Mouse (Mus musculus) forebrain, embryonic 13.5 days (tissue): Measurements from ENCODE around the gene Cdh22. TPM values are rescaled to one million over a fixed set of nuclear protein-coding genes. Genes with fewer than 3 reads are reported as not detected.

Source experiments
- ATAC-seq: fragments of 200-750 bp; cut with Nextera tagmentation; 2 replicates; pipeline ENCODE4 v1.8.0; 2017
- H3K27ac ChIP-seq: fragments of 300-500 bp; sonication (generic); 2 replicates; pipeline ENCODE4 v1.5.1; 2015; ENCODE audit warnings: inconsistent platforms, mild to moderate bottlenecking, moderate library complexity
- H3K27me3 ChIP-seq: fragments of 300-500 bp; sonication (generic); 2 replicates; pipeline ENCODE4 v1.6.1; 2015; ENCODE audit warnings: mild to moderate bottlenecking, inconsistent platforms
- H3K36me3 ChIP-seq: fragments of 300-500 bp; sonication (generic); 2 replicates; pipeline ENCODE4 v1.6.1; 2015; ENCODE audit warnings: mild to moderate bottlenecking, inconsistent platforms; ENCODE audit not compliant: poor library complexity, severe bottlenecking
- H3K4me1 ChIP-seq: fragments of 300-500 bp; sonication (generic); 2 replicates; pipeline ENCODE4 v1.6.1; 2015; ENCODE audit warnings: inconsistent platforms
- H3K4me2 ChIP-seq: fragments of 300-500 bp; sonication (generic); 2 replicates; pipeline ENCODE4 v1.6.1; 2015; ENCODE audit warnings: inconsistent platforms, mild to moderate bottlenecking, moderate library complexity
- H3K4me3 ChIP-seq: fragments of 300-500 bp; sonication (generic); 2 replicates; pipeline ENCODE4 v1.5.1; 2015; ENCODE audit warnings: mild to moderate bottlenecking, inconsistent platforms
- H3K9ac ChIP-seq: fragments of 300-500 bp; sonication (generic); 2 replicates; pipeline ENCODE4 v1.6.1; 2015; ENCODE audit warnings: mild to moderate bottlenecking, inconsistent platforms
- H3K9me3 ChIP-seq: fragments of 300-500 bp; sonication (generic); replicated peaks from 2 replicates; pipeline ENCODE4 v1.6.1; 2016; ENCODE audit warnings: inconsistent platforms
- WGBS: fragments of 180-500 bp; shearing (Covaris S2); methylation state at CpG from one replicate; pipeline ENCODE4 v1.1.7; 2015; 5-methylcytosine and 5-hydroxymethylcytosine counted together
- polyA plus RNA-seq: library from polyadenylated mRNA; unstranded; fragments of >200 nt; fragmentation: Nextera tagmentation; extraction: Ambion mirVana; gene quantifications from 2 replicates; pipeline ENCODE4 v1.2.1, GENCODE M21; 2015

The Cdh22 gene
- polyA plus RNA-seq, 1 experiment from 2014 or later, result 5.0 TPM

DNA sequence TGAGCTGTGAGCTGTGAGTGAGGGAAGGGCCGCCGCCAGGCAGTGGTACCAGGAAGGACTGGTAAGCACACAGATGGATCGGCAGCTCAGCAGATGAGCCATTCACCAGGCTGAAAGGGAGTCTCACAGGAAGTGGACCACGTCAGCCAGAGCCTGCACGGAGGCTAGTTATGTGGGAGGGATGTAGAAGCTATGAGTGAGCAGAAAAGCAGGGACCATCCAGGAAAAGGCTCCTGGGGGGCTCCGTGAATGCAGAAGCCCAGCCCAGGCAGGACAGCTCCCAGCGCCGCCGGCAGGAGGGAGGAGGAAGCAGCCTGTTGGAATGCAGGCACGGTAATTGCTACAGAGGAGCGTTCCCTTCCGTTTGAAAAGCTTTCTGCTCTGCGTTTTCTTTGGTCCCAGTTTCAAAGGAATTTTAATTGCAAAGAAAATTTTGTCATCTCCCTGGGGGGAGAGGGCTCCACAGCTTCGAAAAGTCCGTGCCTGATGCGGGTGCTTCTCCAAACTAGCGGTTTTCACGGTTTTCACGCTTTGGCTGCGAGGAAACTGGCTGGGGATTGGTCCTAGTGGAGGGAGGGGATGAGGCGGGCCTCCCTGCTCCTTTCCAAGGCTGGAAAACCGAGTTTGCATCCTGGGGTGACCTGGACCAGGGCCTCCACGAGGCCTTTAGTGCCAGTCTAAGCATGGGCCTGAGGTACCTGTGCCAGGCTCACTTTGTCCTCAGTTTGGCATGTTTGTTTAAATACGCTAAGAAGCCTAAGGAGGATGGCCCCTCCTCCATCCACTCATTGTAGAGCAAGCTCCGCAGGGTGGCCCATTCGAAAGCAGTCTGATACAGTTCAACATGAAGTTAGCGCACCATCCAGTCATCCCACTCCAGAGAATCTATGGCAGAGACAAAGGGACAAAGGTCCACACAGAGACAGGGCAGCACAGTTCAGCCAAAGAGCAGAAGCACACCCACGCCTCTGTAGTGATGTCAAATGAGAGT is 32.6 kb downstream of the Cdh22 start:
- Histone ChIP-seq H3K27me3 (peaks cover 14% of the 10 kb centered on the region), H3K4me3 (peak overlapping the region; percentile 31), H3K9me3 (no peaks in the 10 kb centered on the region), H3K36me3 (no peaks in the 10 kb centered on the region), H3K27ac (peak overlapping the region; percentile 48), H3K4me1 (peaks cover 42% of the 10 kb centered on the region), H3K4me2 (peak overlapping the region; percentile 64), H3K9ac (peak overlapping the region; percentile 61)
- ATAC-seq, result peak; percentile 72
- WGBS, result 4% methylated on average over 28 of the region's 28 CpGs

DNA sequence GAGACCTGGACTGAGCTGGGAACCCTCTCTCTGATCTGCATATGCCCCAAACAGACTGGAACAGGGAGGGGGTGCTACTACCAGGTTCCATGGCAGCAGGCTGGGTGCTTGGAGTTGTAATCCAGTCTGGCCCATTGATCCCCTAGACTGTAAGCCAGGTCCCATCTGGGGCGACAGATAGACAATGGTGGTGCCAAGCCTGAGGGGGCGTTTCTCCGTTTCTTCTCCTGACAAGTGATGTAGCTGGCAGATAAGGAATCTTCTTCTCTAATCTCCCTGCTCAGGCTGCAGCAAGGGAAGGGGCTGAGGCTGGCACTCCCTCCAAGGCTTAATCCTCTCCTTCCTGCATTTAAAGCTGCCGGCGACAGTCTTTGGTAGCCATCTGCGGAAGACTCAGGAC is 37.1 kb downstream of the Cdh22 start:
- Histone ChIP-seq H3K4me3 (no peak overlapping the region), H3K36me3 (no peaks in the 10 kb centered on the region), H3K4me1 (peaks cover 41% of the 10 kb centered on the region), H3K4me2 (no peak overlapping the region), H3K9ac (no peak overlapping the region), H3K27me3 (peaks cover 17% of the 10 kb centered on the region), H3K9me3 (no peaks in the 10 kb centered on the region), H3K27ac (no peak overlapping the region)
- WGBS, result 48% methylated on average over 6 of the region's 6 CpGs
- no peak for ATAC-seq

DNA sequence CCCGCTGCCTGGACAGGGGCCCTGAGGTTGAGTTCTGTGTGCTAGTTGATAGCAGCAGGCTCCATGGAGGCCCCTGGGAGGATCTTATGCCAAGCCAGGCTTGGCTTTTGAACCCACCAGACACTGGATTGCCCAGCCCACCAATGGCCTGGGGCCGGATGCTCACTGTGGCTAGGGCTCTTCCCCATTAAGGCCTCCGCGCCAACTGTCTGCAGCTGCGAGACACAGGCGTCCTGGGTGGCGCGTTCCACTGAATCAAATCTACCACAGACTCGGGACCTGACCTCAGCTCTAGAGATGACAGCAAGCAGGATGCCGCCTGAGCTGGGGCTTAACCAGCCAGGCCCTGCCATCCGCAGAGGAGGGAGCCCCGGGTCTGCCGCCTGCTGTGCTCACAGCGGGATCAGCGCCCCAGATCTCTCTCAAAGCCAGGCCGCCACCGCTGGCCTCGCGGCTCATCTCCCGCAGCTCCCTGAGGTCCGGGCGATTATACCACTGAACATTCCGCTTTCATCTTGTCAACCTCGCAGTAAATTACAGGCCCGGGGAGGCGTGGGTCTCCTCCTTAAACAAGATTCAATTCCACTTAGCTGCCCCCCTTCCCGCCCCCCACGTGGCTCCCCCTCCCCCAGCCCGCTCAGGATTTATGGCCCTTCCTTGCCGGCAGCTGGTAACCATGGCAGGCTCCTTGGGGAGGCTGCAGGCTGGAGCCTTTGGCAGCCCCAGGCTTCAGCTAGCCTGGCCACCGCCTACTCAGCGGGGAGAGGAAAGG is 39.1 kb downstream of the Cdh22 start:
- Histone ChIP-seq H3K9ac (peak overlapping the region; percentile 23; the same call in 1 of the 2 replicates), H3K27me3 (peaks cover 15% of the 10 kb centered on the region)
- peak; percentile 54; the same call in 1 of the 2 replicates for ATAC-seq

DNA sequence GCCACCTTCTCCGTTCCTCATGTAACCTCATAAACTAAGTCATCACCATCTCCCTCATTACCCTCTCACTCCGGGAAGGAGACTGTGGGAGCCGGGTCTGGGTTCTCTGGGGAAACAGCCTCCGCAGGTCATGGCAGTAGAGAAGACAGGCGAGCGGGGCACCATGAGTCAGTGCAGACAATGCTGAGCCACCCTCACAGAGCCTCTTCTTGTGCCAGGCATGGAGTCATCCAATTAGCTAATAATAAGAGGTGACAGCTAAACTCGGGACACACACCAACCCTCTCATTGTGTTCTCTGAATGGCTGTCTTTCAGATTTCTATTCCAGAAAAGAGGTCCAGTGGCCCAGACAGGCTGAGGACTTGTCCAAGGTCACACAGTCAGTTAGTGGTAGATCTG is 43.2 kb downstream of the Cdh22 start:
- no peak overlapping the region for H3K4me2 ChIP-seq
- no peak for ATAC-seq
- H3K4me1 ChIP-seq, result peaks cover 28% of the 10 kb centered on the region
- H3K4me3 ChIP-seq, result no peak overlapping the region
- H3K9me3 ChIP-seq, result no peaks in the 10 kb centered on the region
- peaks cover 6% of the 10 kb centered on the region for H3K27me3 ChIP-seq
- 73% methylated on average over 7 of the region's 7 CpGs for WGBS
- H3K9ac ChIP-seq, result no peak overlapping the region
- H3K36me3 ChIP-seq, result no peaks in the 10 kb centered on the region
- no peak overlapping the region for H3K27ac ChIP-seq

More for the DNA sequence above, 39.1 kb downstream of the Cdh22 start:
- Histone ChIP-seq H3K4me3 (no peak overlapping the region), H3K4me2 (peak overlapping the region; percentile 40), H3K36me3 (no peaks in the 10 kb centered on the region), H3K4me1 (peaks cover 22% of the 10 kb centered on the region), H3K27ac (peak overlapping the region; percentile 48; the same call in 1 of the 2 replicates), H3K9me3 (no peaks in the 10 kb centered on the region)
- WGBS, result 5% methylated on average over 32 of the region's 32 CpGs

DNA sequence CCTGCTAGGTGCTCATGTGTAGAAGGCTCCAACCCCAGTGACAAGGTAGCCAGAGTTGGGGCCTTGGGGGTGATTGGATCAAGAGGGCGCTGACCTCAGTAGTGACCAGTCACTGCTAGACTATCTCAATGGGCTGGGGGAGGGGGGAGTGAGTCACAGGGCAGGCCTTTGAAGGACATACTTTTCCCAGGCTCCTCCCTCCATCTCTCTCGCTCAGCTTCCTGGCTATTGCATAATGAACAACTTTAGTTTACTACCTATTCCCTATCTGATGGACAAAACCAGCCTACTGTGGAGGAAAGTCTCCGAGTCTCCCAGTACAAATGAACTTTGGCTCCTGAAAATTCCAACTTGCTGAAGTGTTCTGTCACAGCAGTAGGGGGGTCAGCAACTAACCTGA is 45.1 kb downstream of the Cdh22 start:
- Histone ChIP-seq H3K9ac (no peak overlapping the region), H3K27me3 (peaks cover 4% of the 10 kb centered on the region), H3K4me2 (no peak overlapping the region), H3K4me1 (peaks cover 13% of the 10 kb centered on the region; the same call in 1 of the 2 replicates), H3K36me3 (no peaks in the 10 kb centered on the region), H3K27ac (no peak overlapping the region), H3K9me3 (no peaks in the 10 kb centered on the region), H3K4me3 (no peak overlapping the region)
- no peak for ATAC-seq
- WGBS, result 67% methylated on average over 3 of the region's 3 CpGs

DNA sequence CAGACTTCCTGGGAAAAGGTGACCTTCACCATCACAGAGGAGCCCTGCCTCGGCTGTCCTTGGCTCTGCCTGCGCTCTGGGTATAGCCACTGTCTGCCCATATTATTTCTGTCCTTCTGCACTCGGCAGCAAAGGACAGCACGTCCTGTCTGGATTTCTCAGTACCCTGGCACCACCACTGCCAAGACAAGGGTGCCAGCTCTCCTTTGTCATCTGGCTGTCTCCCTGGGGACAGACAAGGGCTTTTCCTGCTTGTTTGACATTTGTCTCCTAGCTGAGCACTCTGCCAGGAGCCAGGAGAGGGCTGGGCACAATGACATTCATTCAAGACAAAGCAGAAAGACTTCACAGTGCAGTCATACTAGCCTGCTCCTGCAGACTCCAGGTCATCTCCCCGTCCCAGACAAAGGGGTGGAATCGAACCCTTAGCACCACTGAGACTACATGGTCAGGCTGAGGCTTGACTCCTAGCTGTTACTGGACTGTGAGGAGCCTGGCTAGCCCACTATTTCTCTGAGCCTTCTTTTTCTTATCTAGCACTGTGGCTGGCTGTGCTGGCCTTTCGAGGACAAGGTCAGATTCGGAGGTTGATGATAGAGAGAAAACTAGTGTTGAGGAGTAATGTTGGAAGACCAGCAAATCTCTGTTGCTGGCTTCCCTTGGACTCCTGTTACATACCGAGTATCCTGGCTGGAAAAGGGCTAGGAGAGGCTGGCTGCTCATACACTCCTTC is 46.8 kb downstream of the Cdh22 start:
- whole genome bisulfite sequencing, result 69% methylated on average over 9 of the region's 9 CpGs
- no peak overlapping the region for H3K4me3 ChIP-seq
- no peak for ATAC-seq
- peaks cover 31% of the 10 kb centered on the region for H3K4me1 ChIP-seq
- no peak overlapping the region for H3K27ac ChIP-seq
- no peaks in the 10 kb centered on the region for H3K36me3 ChIP-seq
- H3K27me3 ChIP-seq, result peaks cover 4% of the 10 kb centered on the region; the same call in 1 of the 2 replicates
- no peaks in the 10 kb centered on the region for H3K9me3 ChIP-seq
- no peak overlapping the region for H3K4me2 ChIP-seq
- H3K9ac ChIP-seq, result no peak overlapping the region

DNA sequence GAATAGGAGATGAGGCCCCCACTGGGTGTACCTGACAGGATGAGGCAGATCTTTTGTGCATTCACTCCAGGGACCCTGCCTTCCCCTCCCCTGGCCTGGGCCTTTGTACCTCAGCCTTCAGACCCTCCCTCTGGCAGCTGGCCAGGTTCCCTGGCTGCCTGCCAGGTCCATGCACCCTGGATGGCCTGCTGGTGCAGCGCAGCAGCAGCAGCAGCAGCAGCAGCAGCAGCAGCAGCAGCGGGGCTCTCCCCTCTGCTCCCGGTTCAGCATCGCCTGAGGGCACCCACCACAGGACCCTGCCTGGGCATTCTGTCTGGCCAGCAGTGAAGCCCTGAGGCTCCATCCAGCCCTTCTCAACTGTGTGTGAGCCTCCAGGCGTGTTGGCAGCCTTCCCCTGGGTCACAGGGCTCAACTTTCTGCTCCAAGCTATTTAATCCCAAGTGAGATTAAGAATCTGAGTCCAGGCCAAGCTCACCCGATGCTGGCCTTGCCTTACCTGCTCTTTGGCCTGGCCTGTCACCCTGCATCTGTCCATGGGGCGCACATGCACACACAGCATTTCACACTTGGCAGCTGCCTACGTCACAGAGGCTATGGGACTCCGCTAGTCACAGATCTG is 50.5 kb downstream of the Cdh22 start:
- Histone ChIP-seq H3K27me3 (peaks cover 36% of the 10 kb centered on the region), H3K4me3 (no peak overlapping the region), H3K27ac (peak overlapping the region; percentile 68), H3K9me3 (no peaks in the 10 kb centered on the region), H3K4me2 (no peak overlapping the region; the same call in 1 of the 2 replicates), H3K36me3 (no peaks in the 10 kb centered on the region), H3K4me1 (peaks cover 55% of the 10 kb centered on the region), H3K9ac (peak overlapping the region; percentile 4; the same call in 1 of the 2 replicates)
- WGBS, result 18% methylated on average over 9 of the region's 9 CpGs
- ATAC-seq, result peak; percentile 82

DNA sequence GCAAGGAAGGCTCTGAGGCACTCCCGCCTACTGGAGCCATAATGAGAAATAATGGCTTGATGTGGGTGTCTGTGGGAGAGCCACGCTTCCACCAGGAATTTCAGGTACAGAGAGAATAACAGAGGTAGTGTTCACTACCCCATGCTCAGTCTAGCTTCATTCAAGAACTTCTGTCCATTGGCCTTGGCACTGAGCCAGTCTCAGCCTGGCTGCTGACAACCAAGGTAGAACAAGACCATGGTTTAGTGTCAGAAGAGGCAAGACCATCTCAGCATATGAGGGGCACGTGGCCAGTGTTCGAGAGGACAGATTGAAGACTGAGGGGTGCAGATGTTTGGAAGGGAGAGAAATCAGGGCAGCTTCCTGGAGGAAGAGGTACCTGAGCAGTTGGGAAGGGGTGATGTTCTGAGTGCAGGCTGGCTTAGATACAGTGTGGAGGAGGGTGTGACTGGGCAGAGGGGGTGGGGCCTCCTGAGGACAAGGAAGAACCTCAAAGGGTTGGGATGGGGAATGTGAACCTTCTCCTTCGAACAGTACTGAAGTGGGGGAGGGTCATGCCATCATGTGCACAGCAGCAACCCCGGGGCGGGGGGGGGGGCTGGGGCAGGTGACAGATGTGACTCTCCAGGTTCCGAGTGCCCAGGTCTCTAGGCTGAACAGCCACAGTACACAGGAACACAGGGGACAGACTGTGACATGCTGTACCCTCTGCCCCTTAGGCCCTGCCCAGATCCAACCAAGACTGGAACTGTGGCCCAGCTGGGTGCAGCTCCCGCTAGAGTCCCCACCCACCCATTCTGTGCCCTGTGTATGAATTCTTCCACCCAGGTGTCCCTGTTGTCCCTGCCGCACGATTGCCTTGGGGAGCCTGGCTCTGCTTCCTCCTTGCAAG is 52.3 kb downstream of the Cdh22 start:
- peaks cover 48% of the 10 kb centered on the region for H3K27me3 ChIP-seq
- H3K36me3 ChIP-seq, result no peaks in the 10 kb centered on the region
- H3K4me2 ChIP-seq, result no peak overlapping the region
- H3K9ac ChIP-seq, result no peak overlapping the region
- peaks cover 45% of the 10 kb centered on the region for H3K4me1 ChIP-seq
- 69% methylated on average over 11 of the region's 11 CpGs for WGBS
- ATAC-seq, result no peak
- no peak overlapping the region for H3K27ac ChIP-seq
- H3K4me3 ChIP-seq, result no peak overlapping the region
- no peaks in the 10 kb centered on the region for H3K9me3 ChIP-seq

DNA sequence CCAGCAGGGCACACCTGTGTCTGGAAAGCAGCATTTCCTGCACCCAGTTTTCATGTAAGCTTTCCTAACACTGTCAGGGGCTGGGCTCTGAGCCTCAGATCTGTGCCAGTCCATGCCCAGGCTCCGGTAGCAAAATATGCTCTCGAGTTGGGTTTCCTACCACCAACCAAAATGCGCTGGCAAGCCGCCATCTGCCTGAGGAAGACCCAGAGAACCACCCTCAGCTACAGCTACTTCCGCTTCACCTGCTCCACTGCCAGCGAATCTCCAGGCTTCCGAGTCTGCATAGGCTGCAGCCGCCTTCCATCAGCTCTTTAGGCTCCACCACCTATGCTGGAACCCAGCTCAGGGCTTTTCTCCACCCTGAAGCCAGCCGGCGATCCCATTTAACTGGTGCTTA is 55.4 kb downstream of the Cdh22 start:
- Histone ChIP-seq H3K4me1 (peaks cover 55% of the 10 kb centered on the region), H3K9ac (no peak overlapping the region), H3K9me3 (no peaks in the 10 kb centered on the region), H3K36me3 (no peaks in the 10 kb centered on the region), H3K4me2 (no peak overlapping the region), H3K27me3 (peaks cover 64% of the 10 kb centered on the region), H3K4me3 (no peak overlapping the region), H3K27ac (no peak overlapping the region)
- WGBS, result 57% methylated on average over 10 of the region's 10 CpGs
- ATAC-seq, result no peak

DNA sequence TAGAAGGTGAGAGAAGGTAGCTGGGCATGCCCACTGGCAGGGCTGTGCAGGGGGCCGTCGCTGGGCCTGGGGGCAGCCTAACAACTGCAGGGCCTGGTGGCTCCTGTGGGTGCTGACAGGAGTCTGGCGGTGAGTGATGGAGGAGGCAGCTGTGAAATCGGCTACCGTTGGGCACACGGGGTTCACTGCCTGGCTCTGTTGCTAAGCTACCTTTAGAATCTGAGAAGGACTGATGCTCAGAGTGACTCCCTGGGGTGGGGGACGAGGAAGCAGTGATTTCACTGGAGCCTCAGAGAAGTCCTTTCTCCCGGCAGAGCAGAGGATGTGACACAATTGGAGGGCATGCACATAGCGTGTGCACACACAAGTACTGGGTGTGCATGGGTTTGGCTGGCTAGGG is 57.7 kb downstream of the Cdh22 start:
- WGBS, result 13% methylated on average over 9 of the region's 9 CpGs
- Histone ChIP-seq H3K27me3 (peaks cover 60% of the 10 kb centered on the region), H3K9me3 (no peaks in the 10 kb centered on the region), H3K27ac (peak overlapping the region; percentile 71; the same call in 1 of the 2 replicates), H3K9ac (no peak overlapping the region; the same call in 1 of the 2 replicates), H3K4me1 (peaks cover 33% of the 10 kb centered on the region), H3K4me3 (no peak overlapping the region), H3K4me2 (no peak overlapping the region), H3K36me3 (no peaks in the 10 kb centered on the region)
- peak; percentile 45; the same call in 1 of the 2 replicates for ATAC-seq
